Mouse (Mus musculus): ENCODE data around the gene A4gnt.

- TF ChIP-seq ZC3H11A (IDR thresholded peaks at IDR 0.05; ENCODE audit: borderline replicate concordance, low read depth, low read length): peak; percentile 2; the same call in 1 of the 2 replicates
- peak; percentile 64; the same call in 1 of the 2 replicates for TF ChIP-seq ZNF384 (IDR thresholded peaks at IDR 0.05; ENCODE audit: low read depth, low read length)
- TF ChIP-seq CHD2 (IDR thresholded peaks at IDR 0.05; ENCODE audit: low read depth, low read length): no peak
- no peak for TF ChIP-seq MAFK (IDR thresholded peaks at IDR 0.05; ENCODE audit: insufficient read depth, low read depth, low read length)
Observed at GRCm38 (mm10) chr9:99580655-99581054, 31.6 kb upstream of the A4gnt start.
